Mouse (Mus musculus) heart, embryonic 10.5 days (tissue): Measurements from ENCODE around the gene Nr1i3. TPM values are rescaled to one million over a fixed set of nuclear protein-coding genes. Genes with fewer than 3 reads are reported as not detected.
A peak's percentile ranks its signal among the peaks of the same experiment; 100 is the strongest.
"Not testable (repeated sequence)": the region's sequence is repeated elsewhere in the genome, so short reads cannot be mapped to it uniquely, and the experiment has no call there.

Experiments used
- DNase-seq: peaks from one replicate; pipeline ENCODE4 v3.0.0-alpha.2; 2017; ENCODE audit warnings: low spot score
- H3K27ac ChIP-seq: fragments of 300-500 bp; sonication (generic); 2 replicates; pipeline ENCODE4 v1.5.1; 2016; ENCODE audit warnings: mild to moderate bottlenecking
- H3K27me3 ChIP-seq: fragments of 300-500 bp; sonication (generic); 2 replicates; pipeline ENCODE4 v1.6.1; 2016; ENCODE audit warnings: mild to moderate bottlenecking; ENCODE audit not compliant: poor library complexity, insufficient read depth, severe bottlenecking
- H3K36me3 ChIP-seq: fragments of 300-500 bp; sonication (generic); 2 replicates; pipeline ENCODE4 v1.6.1; 2016; ENCODE audit warnings: mild to moderate bottlenecking, moderate library complexity
- H3K4me1 ChIP-seq: fragments of 300-500 bp; sonication (generic); 2 replicates; pipeline ENCODE4 v1.6.1; 2016; ENCODE audit warnings: mild to moderate bottlenecking
- H3K4me3 ChIP-seq: fragments of 300-500 bp; sonication (generic); 2 replicates; pipeline ENCODE4 v1.5.1; 2016; ENCODE audit warnings: mild to moderate bottlenecking, moderate library complexity
- H3K9me3 ChIP-seq: fragments of 300-500 bp; sonication (generic); 2 replicates; pipeline ENCODE4 v1.6.1; 2016; ENCODE audit warnings: mild to moderate bottlenecking, moderate library complexity
- WGBS: fragments of 180-500 bp; shearing (Covaris S2); methylation state at CpG from one replicate; pipeline ENCODE4 v1.1.7; 2016; 5-methylcytosine and 5-hydroxymethylcytosine counted together
- polyA plus RNA-seq: library from polyadenylated mRNA; unstranded; fragments of >200 nt; fragmentation: Nextera tagmentation; extraction: Ambion mirVana; gene quantifications from 2 replicates; pipeline ENCODE4 v1.2.1, GENCODE M21; 2016

Gene Nr1i3
- polyA plus RNA-seq, 1 experiment from 2014 or later: 0.14 TPM

GRCm38 (mm10) chr1:171239992-171240744, 26.4 kb downstream of the Nr1i3 start:
- Histone ChIP-seq H3K9me3 (no peaks in the 10 kb centered on the region), H3K27me3 (no peaks in the 10 kb centered on the region), H3K4me1 (0 out of 2 replicates have a peak, but pooled peaks cover 9% of the 10 kb centered on the region), H3K4me3 (no peak overlapping the region), H3K27ac (no peak overlapping the region), H3K36me3 (peaks cover 96% of the 10 kb centered on the region)
- WGBS: 79% methylated on average over 15 of the region's 15 CpGs
- DNase-seq: no peak

GRCm38 (mm10) chr1:171240911-171241310, 27.1 kb downstream of the Nr1i3 start:
- Histone ChIP-seq H3K4me3 (no peak overlapping the region), H3K9me3 (no peaks in the 10 kb centered on the region), H3K4me1 (peaks cover 14% of the 10 kb centered on the region), H3K36me3 (peaks cover 95% of the 10 kb centered on the region), H3K27ac (no peak overlapping the region), H3K27me3 (no peaks in the 10 kb centered on the region)
- WGBS: 89% methylated on average over 10 of the region's 10 CpGs
- no peak for DNase-seq

- not testable (repeated sequence) for H3K4me3 ChIP-seq, H3K27ac ChIP-seq, DNase-seq, H3K27me3 ChIP-seq, H3K9me3 ChIP-seq
- Histone ChIP-seq H3K4me1 (peaks cover 15% of the 10 kb centered on the region), H3K36me3 (peaks cover 85% of the 10 kb centered on the region)
- WGBS: 85% methylated on average over 12 of the region's 12 CpGs
Measured at GRCm38 (mm10) chr1:171241952-171242351, 28.2 kb downstream of the Nr1i3 start.

- Histone ChIP-seq H3K4me1 (peaks cover 42% of the 10 kb centered on the region), H3K9me3 (no peaks in the 10 kb centered on the region), H3K4me3 (no peak overlapping the region), H3K27ac (no peak overlapping the region), H3K36me3 (peaks cover 51% of the 10 kb centered on the region), H3K27me3 (no peaks in the 10 kb centered on the region)
- WGBS: 86% methylated on average over 8 of the region's 8 CpGs
- DNase-seq: no peak
Measured at GRCm38 (mm10) chr1:171245353-171245752, 31.6 kb downstream of the Nr1i3 start.

GRCm38 (mm10) chr1:171246709-171247452, 33.1 kb downstream of the Nr1i3 start:
- Histone ChIP-seq H3K4me3 (peak overlapping the region; percentile 89), H3K27me3 (0 out of 2 replicates have a peak, but pooled peaks cover 7% of the 10 kb centered on the region), H3K36me3 (peaks cover 36% of the 10 kb centered on the region), H3K4me1 (peaks cover 57% of the 10 kb centered on the region), H3K27ac (peak overlapping the region; percentile 98), H3K9me3 (no peaks in the 10 kb centered on the region)
- WGBS: under 1% methylated on average over 41 of the region's 41 CpGs
- peak; percentile 99 for DNase-seq

GRCm38 (mm10) chr1:171247453-171247841, 33.7 kb downstream of the Nr1i3 start:
- WGBS: 8% methylated on average over 13 of the region's 13 CpGs
- Histone ChIP-seq H3K4me1 (peaks cover 63% of the 10 kb centered on the region), H3K4me3 (peak overlapping the region; percentile 89), H3K27me3 (0 out of 2 replicates have a peak, but pooled peaks cover 7% of the 10 kb centered on the region), H3K27ac (peak overlapping the region; percentile 98), H3K36me3 (peaks cover 31% of the 10 kb centered on the region), H3K9me3 (no peaks in the 10 kb centered on the region)
- DNase-seq: no peak

GRCm38 (mm10) chr1:171247916-171248315, 34.1 kb downstream of the Nr1i3 start:
- H3K27me3 ChIP-seq: 0 out of 2 replicates have a peak, but pooled peaks cover 7% of the 10 kb centered on the region
- no peak for DNase-seq
- H3K4me1 ChIP-seq: peaks cover 68% of the 10 kb centered on the region
- H3K9me3 ChIP-seq: no peaks in the 10 kb centered on the region
- 17% methylated on average over 4 of the region's 4 CpGs for WGBS
- peak overlapping the region; percentile 89 for H3K4me3 ChIP-seq
- peaks cover 26% of the 10 kb centered on the region for H3K36me3 ChIP-seq
- peak overlapping the region; percentile 98 for H3K27ac ChIP-seq

- Histone ChIP-seq H3K27ac (peak overlapping the region; percentile 98), H3K36me3 (peaks cover 19% of the 10 kb centered on the region), H3K9me3 (no peaks in the 10 kb centered on the region), H3K4me1 (peaks cover 68% of the 10 kb centered on the region), H3K27me3 (0 out of 2 replicates have a peak, but pooled peaks cover 7% of the 10 kb centered on the region), H3K4me3 (peak overlapping the region; percentile 89; the same call in 1 of the 2 replicates)
- 25% methylated on average over 3 of the region's 3 CpGs for WGBS
- DNase-seq: no peak
Measured at GRCm38 (mm10) chr1:171248386-171249226, 34.8 kb downstream of the Nr1i3 start.

- peaks cover 68% of the 10 kb centered on the region for H3K4me1 ChIP-seq
- 0 out of 2 replicates have a peak, but pooled peaks cover 7% of the 10 kb centered on the region for H3K27me3 ChIP-seq
- H3K27ac ChIP-seq: peak within 1 kb of the TSS; percentile 98
- DNase-seq: no peak
- H3K4me3 ChIP-seq: peak within 1 kb of the TSS; percentile 49
- H3K9me3 ChIP-seq: no peaks in the 10 kb centered on the region
- peaks cover 10% of the 10 kb centered on the region for H3K36me3 ChIP-seq
- 20% methylated on average over 5 of the region's 5 CpGs for WGBS
Measured at GRCm38 (mm10) chr1:171249913-171250600, 36.3 kb downstream of the Nr1i3 start, which contains the start of gene Adamts4. Gene Adamts4, plus strand, starts transcription at chr1:171250421.

- H3K36me3 ChIP-seq: peaks cover 4% of the 10 kb centered on the region; the same call in 1 of the 2 replicates
Measured at GRCm38 (mm10) chr1:171250680-171251593, 37.2 kb downstream of the Nr1i3 start, which contains the start of gene Ndufs2. Gene Ndufs2, minus strand, starts transcription at chr1:171251388.

More at GRCm38 (mm10) chr1:171250680-171251593, 37.2 kb downstream of the Nr1i3 start, which contains the start of gene Ndufs2:
- 19% methylated on average over 26 of the region's 26 CpGs for WGBS
- Histone ChIP-seq H3K4me3 (peak within 1 kb of the TSS; percentile 49), H3K27me3 (0 out of 2 replicates have a peak, but pooled peaks cover 7% of the 10 kb centered on the region), H3K4me1 (peaks cover 63% of the 10 kb centered on the region), H3K27ac (peak within 1 kb of the TSS; percentile 82), H3K9me3 (no peaks in the 10 kb centered on the region)
- DNase-seq: no peak
